In the genomic region with DNA sequence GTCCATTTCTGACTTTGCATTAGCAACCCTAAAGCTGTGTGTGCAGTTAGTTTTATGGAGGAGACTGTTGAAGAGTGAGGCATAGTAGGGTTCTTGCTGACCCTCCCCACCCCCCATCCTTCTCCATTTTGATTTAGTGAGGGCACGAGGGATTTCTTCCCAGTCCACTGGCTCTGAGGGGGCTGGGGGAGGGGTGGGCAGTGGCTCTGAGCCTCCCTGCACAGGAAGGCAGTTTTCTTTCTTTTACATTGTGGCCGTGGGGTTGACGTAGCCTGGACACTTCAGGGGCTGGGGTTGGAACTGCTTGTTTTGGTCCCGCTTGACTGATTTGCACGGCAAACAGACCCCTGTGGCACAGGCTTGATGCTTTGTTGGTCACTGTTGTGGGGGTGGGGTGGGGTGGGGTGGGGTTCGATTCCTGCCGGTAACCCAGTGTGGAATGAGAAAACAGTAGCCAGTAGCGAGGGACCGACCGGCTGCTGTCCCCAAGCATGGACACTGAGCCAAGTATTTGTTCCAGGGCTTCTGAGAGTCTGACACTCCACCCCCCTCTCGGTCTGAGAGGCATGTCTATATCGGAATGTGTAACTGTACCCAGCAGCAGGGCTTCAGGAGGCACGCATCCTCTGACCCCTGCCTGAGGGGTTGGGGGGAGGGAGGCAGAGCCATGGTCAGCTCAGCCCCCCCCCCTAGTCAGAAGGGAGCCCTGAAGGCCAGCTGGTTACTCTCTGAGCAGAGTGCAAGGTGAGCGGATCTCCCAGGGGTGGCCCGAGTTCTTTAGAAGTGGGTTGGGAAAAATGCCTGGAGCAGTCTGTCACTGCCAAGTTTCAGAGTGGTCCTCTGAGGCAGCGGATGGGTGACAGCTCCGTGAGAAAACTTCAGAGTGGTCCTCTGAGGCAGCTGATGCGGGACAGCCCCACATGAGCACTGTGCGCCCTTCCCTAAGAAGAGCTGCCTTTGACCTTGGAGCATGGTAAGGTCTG, we compare ENCODE assay signal across 8 mouse cellular contexts. TPM values are rescaled to one million over a fixed set of nuclear protein-coding genes. Genes with fewer than 3 reads are reported as not detected.
DNase-seq lines count a peak whose midpoint lies in the region; ATAC-seq and TF ChIP-seq lines count a peak whose summit lies in the region.

No protein-coding gene starts in this region.

- no peaks in the 10 kb centered on the region for H3K27me3 ChIP-seq in forebrain, embryonic 16.5 days (replicated peaks; ENCODE audit: control insufficient read depth, insufficient read depth, low read length)
- H3K27me3 ChIP-seq in hindbrain, embryonic 14.5 days (ENCODE audit: control insufficient read depth, insufficient read depth, low read length), result no peaks in the 10 kb centered on the region
- H3K27me3 ChIP-seq in liver, postnatal 0 days (ENCODE audit: insufficient read depth, low read length), result no peaks in the 10 kb centered on the region
- no peaks in the 10 kb centered on the region for H3K27me3 ChIP-seq in thymus, adult 2 months (ENCODE audit: control insufficient read depth, insufficient read depth, low read length)

- no peaks in the 10 kb centered on the region for H3K9me3 ChIP-seq in forebrain, embryonic 16.5 days (ENCODE audit: control insufficient read depth, low read length)
- H3K9me3 ChIP-seq in hindbrain, embryonic 14.5 days (ENCODE audit: control insufficient read depth, low read length), result no peaks in the 10 kb centered on the region
- no peaks in the 10 kb centered on the region for H3K9me3 ChIP-seq in liver, postnatal 0 days (ENCODE audit: low read length)

- peak; percentile 57 for DNase-seq in adrenal gland, postnatal 10 days
- no peak for DNase-seq in adrenal gland, adult 18-20 months (ENCODE audit: low spot score in 2 of 2)
- no peak for DNase-seq in hindbrain, embryonic 14.5 days (ENCODE audit: low spot score)
- peak; percentile 44 for DNase-seq in liver, postnatal 0 days
- DNase-seq in retina, embryonic 14.5 days (ENCODE audit: low spot score), result peak; percentile 46
- no peak for DNase-seq in thymus, adult 2 months

- 0 out of 2 replicates have a peak overlapping the region, but pooled peaks have one; percentile 2 for H3K9ac ChIP-seq in forebrain, embryonic 16.5 days (replicated peaks; ENCODE audit: low read depth, low read length)
- H3K9ac ChIP-seq in hindbrain, embryonic 14.5 days, result peak overlapping the region; percentile 14; the same call in 1 of the 2 replicates
- H3K9ac ChIP-seq in liver, postnatal 0 days (replicated peaks), result peak overlapping the region; percentile 58

- ATAC-seq in forebrain, embryonic 16.5 days, result no peak
- peak; percentile 56 for ATAC-seq in hindbrain, embryonic 14.5 days (ENCODE audit: low FRiP score)
- ATAC-seq in liver, postnatal 0 days, result no peak
- ATAC-seq in frontal cortex, adult (ENCODE audit: low TSS enrichment), result no peak

- TF ChIP-seq CTCF in liver, postnatal 0 days (IDR thresholded peaks at IDR 0.05; ENCODE audit: low read depth), result no peak
- TF ChIP-seq CTCF in thymus, adult 2 months (IDR thresholded peaks at IDR 0.05; ENCODE audit: borderline replicate concordance, control insufficient read depth, extremely low read depth, insufficient read depth, low read length, poor library complexity), result no peak

- no peaks in the 10 kb centered on the region for H3K36me3 ChIP-seq in forebrain, embryonic 16.5 days (ENCODE audit: control insufficient read depth, insufficient read depth)
- H3K36me3 ChIP-seq in hindbrain, embryonic 14.5 days (replicated peaks; ENCODE audit: control insufficient read depth, insufficient read depth), result 0 out of 2 replicates have a peak, but pooled peaks cover 3% of the 10 kb centered on the region
- peaks cover 24% of the 10 kb centered on the region for H3K36me3 ChIP-seq in liver, postnatal 0 days (replicated peaks; ENCODE audit: insufficient read depth, low read length)
- no peaks in the 10 kb centered on the region for H3K36me3 ChIP-seq in thymus, adult 2 months (ENCODE audit: control insufficient read depth, insufficient read depth, low read length)

- no peak for TF ChIP-seq EP300 in liver, postnatal 0 days (IDR thresholded peaks at IDR 0.05; ENCODE audit: low read depth)

- no peak overlapping the region for H3K27ac ChIP-seq in forebrain, embryonic 16.5 days (ENCODE audit: low read length)
- H3K27ac ChIP-seq in hindbrain, embryonic 14.5 days, result peak overlapping the region; percentile 66
- peak overlapping the region; percentile 76 for H3K27ac ChIP-seq in liver, postnatal 0 days (ENCODE audit: low read depth)
- no peak overlapping the region for H3K27ac ChIP-seq in thymus, adult 2 months (ENCODE audit: control insufficient read depth, insufficient read depth, low read length)

- no peak overlapping the region for H3K4me3 ChIP-seq in forebrain, embryonic 16.5 days (replicated peaks; ENCODE audit: low read length)
- no peak overlapping the region; the same call in 1 of the 2 replicates for H3K4me3 ChIP-seq in hindbrain, embryonic 14.5 days (replicated peaks; ENCODE audit: low read length)
- peak overlapping the region; percentile 36 for H3K4me3 ChIP-seq in liver, postnatal 0 days (ENCODE audit: low read depth, low read length)
- H3K4me3 ChIP-seq in thymus, adult 2 months (ENCODE audit: control insufficient read depth, insufficient read depth, low read length), result no peak overlapping the region

- H3K4me2 ChIP-seq in forebrain, embryonic 16.5 days (ENCODE audit: low read length), result peak overlapping the region; percentile 26
- H3K4me2 ChIP-seq in hindbrain, embryonic 14.5 days (replicated peaks), result peak overlapping the region; percentile 44
- peak overlapping the region; percentile 63 for H3K4me2 ChIP-seq in liver, postnatal 0 days (ENCODE audit: low read depth, low read length)

- peaks cover 30% of the 10 kb centered on the region for H3K4me1 ChIP-seq in forebrain, embryonic 16.5 days (replicated peaks; ENCODE audit: control insufficient read depth, insufficient read depth, low read length)
- H3K4me1 ChIP-seq in hindbrain, embryonic 14.5 days (replicated peaks; ENCODE audit: control insufficient read depth, insufficient read depth, low read length), result peaks cover 54% of the 10 kb centered on the region
- peaks cover 62% of the 10 kb centered on the region for H3K4me1 ChIP-seq in liver, postnatal 0 days (ENCODE audit: insufficient read depth)
- H3K4me1 ChIP-seq in thymus, adult 2 months (replicated peaks; ENCODE audit: control insufficient read depth, insufficient read depth, low read length), result peaks cover 30% of the 10 kb centered on the region

- 28% methylated on average over 19 of the region's 19 CpGs for WGBS in forebrain, embryonic 16.5 days
- 20% methylated on average over 19 of the region's 19 CpGs for WGBS in hindbrain, embryonic 14.5 days
- WGBS in liver, postnatal 0 days (ENCODE audit: insufficient replicate concordance), result 53% methylated on average over 19 of the region's 19 CpGs
- WGBS in thymus, adult 2 months, result 95% methylated on average over 19 of the region's 19 CpGs

- TF ChIP-seq POLR2A in thymus, adult 2 months (IDR thresholded peaks at IDR 0.05; ENCODE audit: control insufficient read depth, extremely low read depth, insufficient read depth, low read length, poor library complexity), result no peak

RNA-seq across cellular contexts. Expression of a gene that starts 25.2 kb away (rescaled TPM):
- 100 to 1,000 TPM; 122 to 123 TPM for total RNA-seq in adrenal gland, postnatal 10 days (2021)
- total RNA-seq in adrenal gland, adult 18-20 months (2021), result 100 to 1,000 TPM in 1 of 2 experiments, 10 to 100 TPM in 1; 86.9 to 179 TPM
- polyA plus RNA-seq in forebrain, embryonic 16.5 days (2015; fragmentation: Nextera tagmentation; extraction: Ambion mirVana), result 39.1 and 41.3 TPM in 2 replicates
- polyA plus RNA-seq in hindbrain, embryonic 14.5 days (2014; fragmentation: Nextera tagmentation; extraction: Ambion mirVana), result 29.9 and 31.7 TPM in 2 replicates
- 40.4 and 48.8 TPM in 2 replicates for polyA plus RNA-seq in liver, postnatal 0 days (2015; fragmentation: Nextera tagmentation; extraction: Ambion mirVana)
- 77.0 and 87.8 TPM in 2 replicates for polyA plus RNA-seq in thymus, adult 2 months (2012; rRNA removed)

RNA-seq across cellular contexts. Expression of a gene that starts 48.9 kb away (rescaled TPM):
- 1 to 10 TPM; 1.3 to 9.6 TPM for total RNA-seq in adrenal gland, postnatal 10 days (2021)
- total RNA-seq in adrenal gland, adult 18-20 months (2021), result 1 to 10 TPM; 2.1 to 4.8 TPM
- 0.33 TPM in 1 of 2 replicates, not detected in the other for polyA plus RNA-seq in forebrain, embryonic 16.5 days (2015; fragmentation: Nextera tagmentation; extraction: Ambion mirVana)
- polyA plus RNA-seq in hindbrain, embryonic 14.5 days (2014; fragmentation: Nextera tagmentation; extraction: Ambion mirVana), result not detected in 2 replicates
- polyA plus RNA-seq in liver, postnatal 0 days (2015; fragmentation: Nextera tagmentation; extraction: Ambion mirVana), result 3.3 and 5.8 TPM in 2 replicates
- polyA plus RNA-seq in thymus, adult 2 months (2012; rRNA removed), result 0.26 and 0.42 TPM in 2 replicates

RNA-seq across cellular contexts. Expression of a gene that starts 50.9 kb away (rescaled TPM):
- total RNA-seq in adrenal gland, postnatal 10 days (2021), result 10 to 100 TPM; 11.2 to 16.4 TPM
- 1 to 10 TPM; 8.1 to 8.3 TPM for total RNA-seq in adrenal gland, adult 18-20 months (2021)
- polyA plus RNA-seq in forebrain, embryonic 16.5 days (2015; fragmentation: Nextera tagmentation; extraction: Ambion mirVana), result 14.3 and 14.8 TPM in 2 replicates
- polyA plus RNA-seq in hindbrain, embryonic 14.5 days (2014; fragmentation: Nextera tagmentation; extraction: Ambion mirVana), result 7.2 and 8.4 TPM in 2 replicates
- 63.0 and 63.4 TPM in 2 replicates for polyA plus RNA-seq in liver, postnatal 0 days (2015; fragmentation: Nextera tagmentation; extraction: Ambion mirVana)
- polyA plus RNA-seq in thymus, adult 2 months (2012; rRNA removed), result 5.6 and 6.5 TPM in 2 replicates

RNA-seq across cellular contexts. Expression of a gene that starts 51.1 kb away (rescaled TPM):
- 10 to 100 TPM; 41.7 to 43.0 TPM for total RNA-seq in adrenal gland, postnatal 10 days (2021)
- 10 to 100 TPM; 56.9 to 64.9 TPM for total RNA-seq in adrenal gland, adult 18-20 months (2021)
- 226 and 246 TPM in 2 replicates for polyA plus RNA-seq in forebrain, embryonic 16.5 days (2015; fragmentation: Nextera tagmentation; extraction: Ambion mirVana)
- polyA plus RNA-seq in hindbrain, embryonic 14.5 days (2014; fragmentation: Nextera tagmentation; extraction: Ambion mirVana), result 130 and 141 TPM in 2 replicates
- polyA plus RNA-seq in liver, postnatal 0 days (2015; fragmentation: Nextera tagmentation; extraction: Ambion mirVana), result 17.0 and 17.1 TPM in 2 replicates
- 17.0 and 21.6 TPM in 2 replicates for polyA plus RNA-seq in thymus, adult 2 months (2012; rRNA removed)

Comparison
In these comparisons a context has a peak if more than half of its experiments do, and no peak if none do; other contexts are left out.
1. DNase-seq: peak in adrenal gland, postnatal 10 days (single experiment), liver, postnatal 0 days (single experiment) and retina, embryonic 14.5 days (single experiment); none in adrenal gland, adult 18-20 months (0 of 2), hindbrain, embryonic 14.5 days (single experiment) and thymus, adult 2 months (single experiment).
2. H3K27ac ChIP-seq: peak in hindbrain, embryonic 14.5 days (single experiment) and liver, postnatal 0 days (single experiment); none in forebrain, embryonic 16.5 days (single experiment) and thymus, adult 2 months (single experiment).
3. H3K9ac ChIP-seq: peak in every context shown above with its lines; median percentile 58 in liver, postnatal 0 days; 14 in hindbrain, embryonic 14.5 days; 2 in forebrain, embryonic 16.5 days.
4. Peak in every context shown above with its lines, with median percentiles within 50 percentile points of each other: H3K4me2 ChIP-seq.